Mouse (Mus musculus): ENCODE measurements around the gene Spint2. TPM values are rescaled to one million over a fixed set of nuclear protein-coding genes. Genes with fewer than 3 reads are reported as not detected.
A peak's percentile ranks its signal among the peaks of the same experiment; 100 is the strongest.

Spint2 gene
- total RNA-seq, 2 experiments from 2014 or later: 25.3 to 31.0 TPM

- DNase-seq (ENCODE audit: low spot score in 2 of 2): no peak
These were observed 402 bp upstream of the Spint2 start for GRCm38 (mm10) chr7:29282074-29282554.

GRCm38 (mm10) chr7:29280801-29281200, 911 bp downstream of the Spint2 start:
- DNase-seq (ENCODE audit: low spot score in 2 of 2): no peak

- no peak for DNase-seq (ENCODE audit: low spot score in 2 of 2)
These were observed 1.8 kb downstream of the Spint2 start for GRCm38 (mm10) chr7:29279924-29280323.

GRCm38 (mm10) chr7:29279261-29279660, 2.5 kb downstream of the Spint2 start:
- no peak for DNase-seq (ENCODE audit: low spot score in 2 of 2)

- DNase-seq (ENCODE audit: low spot score in 2 of 2): no peak
These were observed 4.2 kb downstream of the Spint2 start for GRCm38 (mm10) chr7:29277510-29277909.

GRCm38 (mm10) chr7:29276715-29277114, 5.0 kb downstream of the Spint2 start:
- DNase-seq (ENCODE audit: low spot score in 2 of 2): no peak

- DNase-seq (ENCODE audit: low spot score in 2 of 2): no peak
These were observed 9.8 kb downstream of the Spint2 start for GRCm38 (mm10) chr7:29271687-29272465.

GRCm38 (mm10) chr7:29270445-29270844, 11.3 kb downstream of the Spint2 start:
- no peak for DNase-seq (ENCODE audit: low spot score in 2 of 2)

GRCm38 (mm10) chr7:29266931-29267330, 14.8 kb downstream of the Spint2 start:
- DNase-seq (ENCODE audit: low spot score in 2 of 2): no peak

- DNase-seq (ENCODE audit: low spot score in 2 of 2): no peak
These were observed 16.1 kb downstream of the Spint2 start for GRCm38 (mm10) chr7:29265636-29266035.

GRCm38 (mm10) chr7:29263831-29264230, 17.9 kb downstream of the Spint2 start:
- no peak for DNase-seq (ENCODE audit: low spot score in 2 of 2)

- no peak for DNase-seq (ENCODE audit: low spot score in 2 of 2)
These were observed 19.6 kb downstream of the Spint2 start for GRCm38 (mm10) chr7:29262151-29262550.

- no peak for DNase-seq (ENCODE audit: low spot score in 2 of 2)
These were observed 21.7 kb downstream of the Spint2 start for GRCm38 (mm10) chr7:29259781-29260730.

GRCm38 (mm10) chr7:29257368-29257767, 24.3 kb downstream of the Spint2 start:
- no peak for DNase-seq (ENCODE audit: low spot score in 2 of 2)

- DNase-seq (ENCODE audit: low spot score in 2 of 2): no peak
These were observed 25.8 kb downstream of the Spint2 start for GRCm38 (mm10) chr7:29255875-29256274.

GRCm38 (mm10) chr7:29253842-29254241, 27.9 kb downstream of the Spint2 start:
- DNase-seq (ENCODE audit: low spot score in 2 of 2): no peak

- no peak for DNase-seq (ENCODE audit: low spot score in 2 of 2)
These were observed 30.5 kb downstream of the Spint2 start for GRCm38 (mm10) chr7:29251166-29251565.

GRCm38 (mm10) chr7:29248261-29248841, 33.4 kb downstream of the Spint2 start, which contains the start of gene 2200002D01Rik:
Gene 2200002D01Rik, minus strand, starts transcription at chr7:29248466.
- DNase-seq (ENCODE audit: low spot score in 2 of 2): no peak

GRCm38 (mm10) chr7:29247706-29248105, 34.0 kb downstream of the Spint2 start:
- no peak for DNase-seq (ENCODE audit: low spot score in 2 of 2)

- DNase-seq (ENCODE audit: low spot score in 2 of 2): peak; percentile 85
These were observed 34.4 kb downstream of the Spint2 start for GRCm38 (mm10) chr7:29247314-29247700.

GRCm38 (mm10) chr7:29246619-29247313, 34.9 kb downstream of the Spint2 start:
- no peak for DNase-seq (ENCODE audit: low spot score in 2 of 2)

All from layer of hippocampus, postnatal 10 days (tissue).